Mouse (Mus musculus): ENCODE measurements around the gene Hpd. TPM values are rescaled to one million over a fixed set of nuclear protein-coding genes. Genes with fewer than 3 reads are reported as not detected.

Hpd gene
- polyA plus RNA-seq, 1 experiment from 2014 or later = not detected

- peak; percentile 93 for DNase-seq (ENCODE audit: low spot score)
- TF ChIP-seq EP300 (IDR thresholded peaks at IDR 0.05) = peak; percentile 73
- peak; percentile 14; the same call in 1 of the 2 replicates for TF ChIP-seq CTCF (IDR thresholded peaks at IDR 0.05)
- ATAC-seq = peak; percentile 13
- peak overlapping the region; percentile 99 for H3K4me2 ChIP-seq (replicated peaks; ENCODE audit: low read depth, low read length)
- H3K9ac ChIP-seq (replicated peaks; ENCODE audit: low read depth) = peak overlapping the region; percentile 99
- no peaks in the 10 kb centered on the region for H3K27me3 ChIP-seq (replicated peaks; ENCODE audit: insufficient read depth, low read length)
- peak overlapping the region; percentile 91 for H3K4me3 ChIP-seq (ENCODE audit: low read depth, low read length)
- peak overlapping the region; percentile 100 for H3K27ac ChIP-seq (ENCODE audit: low read length)
- 3% methylated on average over 20 of the region's 20 CpGs for WGBS
- H3K9me3 ChIP-seq (ENCODE audit: low read length) = no peaks in the 10 kb centered on the region
- H3K36me3 ChIP-seq (ENCODE audit: insufficient read depth, low read length) = no peaks in the 10 kb centered on the region
- peaks cover 42% of the 10 kb centered on the region for H3K4me1 ChIP-seq (ENCODE audit: insufficient read depth, low read depth, low read length)
Measured at GRCm38 (mm10) chr5:123137044-123137909, 45.2 kb downstream of the Hpd start.

GRCm38 (mm10) chr5:123136361-123137043 is 46.0 kb downstream of the Hpd start:
- peaks cover 42% of the 10 kb centered on the region for H3K4me1 ChIP-seq (ENCODE audit: insufficient read depth, low read depth, low read length)
- no peak for TF ChIP-seq CTCF (IDR thresholded peaks at IDR 0.05)
- peak; percentile 80 for TF ChIP-seq EP300 (IDR thresholded peaks at IDR 0.05)
- under 1% methylated on average over 13 of the region's 13 CpGs for WGBS

GRCm38 (mm10) chr5:123135471-123136360 is 46.8 kb downstream of the Hpd start:
- H3K4me3 ChIP-seq (ENCODE audit: low read depth, low read length) = peak overlapping the region; percentile 34
- DNase-seq (ENCODE audit: low spot score) (peak; percentile 98), ATAC-seq (peak; percentile 52)
- H3K9ac ChIP-seq (replicated peaks; ENCODE audit: low read depth) = peak overlapping the region; percentile 52
- peak overlapping the region; percentile 100 for H3K27ac ChIP-seq (ENCODE audit: low read length)
- peak overlapping the region; percentile 99 for H3K4me2 ChIP-seq (replicated peaks; ENCODE audit: low read depth, low read length)
- H3K27me3 ChIP-seq (replicated peaks; ENCODE audit: insufficient read depth, low read length) = no peaks in the 10 kb centered on the region
- TF ChIP-seq EP300 (IDR thresholded peaks at IDR 0.05) (peak; percentile 39; the same call in 1 of the 2 replicates), CTCF (IDR thresholded peaks at IDR 0.05) (peak; percentile 51)
- 3% methylated on average over 30 of the region's 30 CpGs for WGBS
- H3K36me3 ChIP-seq (ENCODE audit: insufficient read depth, low read length) = no peaks in the 10 kb centered on the region
- no peaks in the 10 kb centered on the region for H3K9me3 ChIP-seq (ENCODE audit: low read length)
- H3K4me1 ChIP-seq (ENCODE audit: insufficient read depth, low read depth, low read length) = peaks cover 42% of the 10 kb centered on the region

More at GRCm38 (mm10) chr5:123136361-123137043, 46.0 kb downstream of the Hpd start:
- no peaks in the 10 kb centered on the region for H3K9me3 ChIP-seq (ENCODE audit: low read length)
- no peaks in the 10 kb centered on the region for H3K36me3 ChIP-seq (ENCODE audit: insufficient read depth, low read length)
- H3K27ac ChIP-seq (ENCODE audit: low read length) = peak overlapping the region; percentile 100
- DNase-seq (ENCODE audit: low spot score) (peak; percentile 98), ATAC-seq (peak; percentile 52)
- no peaks in the 10 kb centered on the region for H3K27me3 ChIP-seq (replicated peaks; ENCODE audit: insufficient read depth, low read length)
- H3K4me2 ChIP-seq (replicated peaks; ENCODE audit: low read depth, low read length) = peak overlapping the region; percentile 99
- peak overlapping the region; percentile 99 for H3K9ac ChIP-seq (replicated peaks; ENCODE audit: low read depth)
- peak overlapping the region; percentile 91 for H3K4me3 ChIP-seq (ENCODE audit: low read depth, low read length)

- Histone ChIP-seq H3K4me3 (ENCODE audit: low read depth, low read length) (peak overlapping the region; percentile 34; the same call in 1 of the 2 replicates), H3K36me3 (ENCODE audit: insufficient read depth, low read length) (no peaks in the 10 kb centered on the region), H3K4me1 (ENCODE audit: insufficient read depth, low read depth, low read length) (peaks cover 42% of the 10 kb centered on the region), H3K9me3 (ENCODE audit: low read length) (no peaks in the 10 kb centered on the region), H3K4me2 (replicated peaks; ENCODE audit: low read depth, low read length) (peak overlapping the region; percentile 99), H3K27me3 (replicated peaks; ENCODE audit: insufficient read depth, low read length) (no peaks in the 10 kb centered on the region), H3K9ac (replicated peaks; ENCODE audit: low read depth) (peak overlapping the region; percentile 6), H3K27ac (ENCODE audit: low read length) (peak overlapping the region; percentile 100)
- 19% methylated on average over 8 of the region's 8 CpGs for WGBS
- ATAC-seq (no peak), DNase-seq (ENCODE audit: low spot score) (no peak)
- TF ChIP-seq CTCF (IDR thresholded peaks at IDR 0.05) (no peak), EP300 (IDR thresholded peaks at IDR 0.05) (no peak)
Measured at GRCm38 (mm10) chr5:123134875-123135382, 47.6 kb downstream of the Hpd start.

GRCm38 (mm10) chr5:123134186-123134874 is 48.2 kb downstream of the Hpd start:
- no peaks in the 10 kb centered on the region for H3K9me3 ChIP-seq (ENCODE audit: low read length)
- no peaks in the 10 kb centered on the region for H3K36me3 ChIP-seq (ENCODE audit: insufficient read depth, low read length)
- TF ChIP-seq CTCF (IDR thresholded peaks at IDR 0.05) (peak; percentile 27), EP300 (IDR thresholded peaks at IDR 0.05) (no peak)
- peak; percentile 86 for DNase-seq (ENCODE audit: low spot score)
- peak overlapping the region; percentile 99 for H3K4me2 ChIP-seq (replicated peaks; ENCODE audit: low read depth, low read length)
- H3K4me1 ChIP-seq (ENCODE audit: insufficient read depth, low read depth, low read length) = peaks cover 42% of the 10 kb centered on the region
- no peak for ATAC-seq
- H3K27ac ChIP-seq (ENCODE audit: low read length) = peak overlapping the region; percentile 100
- H3K27me3 ChIP-seq (replicated peaks; ENCODE audit: insufficient read depth, low read length) = no peaks in the 10 kb centered on the region
- H3K9ac ChIP-seq (replicated peaks; ENCODE audit: low read depth) = peak overlapping the region; percentile 3; the same call in 1 of the 2 replicates
- no peak overlapping the region for H3K4me3 ChIP-seq (ENCODE audit: low read depth, low read length)
- 14% methylated on average over 13 of the region's 13 CpGs for WGBS

All from lung, postnatal 0 days (tissue).